Mouse (Mus musculus) megakaryocyte, embryonic 14.5 days (primary cell): ENCODE data around the gene Acot5. TPM values are rescaled to one million over a fixed set of nuclear protein-coding genes. Genes with fewer than 3 reads are reported as not detected.
A peak's percentile ranks its signal among the peaks of the same experiment; 100 is the strongest.
"Not testable (repeated sequence)": the region's sequence is repeated elsewhere in the genome, so short reads cannot be mapped to it uniquely, and the experiment has no call there.

Experiments
- H3K27me3 ChIP-seq: replicated peaks from 2 replicates; pipeline ENCODE3; 2012; ENCODE audit warnings: inconsistent platforms
- H3K36me3 ChIP-seq: replicated peaks from 2 replicates; pipeline ENCODE3; 2012; ENCODE audit warnings: low read length, inconsistent platforms, mixed read lengths
- H3K4me1 ChIP-seq: 2 replicates; pipeline ENCODE4 v1.6.1; 2012; ENCODE audit warnings: inconsistent platforms
- H3K4me3 ChIP-seq: replicated peaks from 2 replicates; pipeline ENCODE3; 2012; ENCODE audit warnings: moderate library complexity, mild to moderate bottlenecking, inconsistent platforms
- H3K9me3 ChIP-seq: 2 replicates; pipeline ENCODE4 v1.6.1; 2012; ENCODE audit warnings: inconsistent platforms
- FLI1 ChIP-seq: IDR thresholded peaks from 2 replicates; pipeline ENCODE4 v1.6.1; 2012; ENCODE audit warnings: low read length, inconsistent platforms, mixed read lengths
- GATA1 ChIP-seq: IDR thresholded peaks from 3 replicates; pipeline ENCODE4 v1.6.1; 2012; ENCODE audit warnings: mixed read lengths, low read length, inconsistent platforms, borderline replicate concordance
- polyA plus RNA-seq: library from polyadenylated mRNA; stranded (reverse); fragments of >175 nt; gene quantifications from 2 replicates; pipeline ENCODE4 v1.2.3, GENCODE M21; 2012; ENCODE audit warnings: low replicate concordance; ENCODE audit not compliant: insufficient read depth

Gene Acot5
- polyA plus RNA-seq, 1 experiment = not detected

GRCm38 (mm10) chr12:84042248-84042647 is 26.9 kb upstream of the Acot5 start:
- peaks cover 30% of the 10 kb centered on the region for H3K27me3 ChIP-seq
- peaks cover 34% of the 10 kb centered on the region for H3K9me3 ChIP-seq
- no peak for TF ChIP-seq GATA1
- no peak for TF ChIP-seq FLI1
- no peaks in the 10 kb centered on the region for H3K36me3 ChIP-seq
- H3K4me1 ChIP-seq = peaks cover 22% of the 10 kb centered on the region
- no peak overlapping the region for H3K4me3 ChIP-seq

GRCm38 (mm10) chr12:84044045-84044444 is 25.1 kb upstream of the Acot5 start:
- H3K4me3 ChIP-seq = no peak overlapping the region
- H3K27me3 ChIP-seq = peaks cover 17% of the 10 kb centered on the region
- peaks cover 24% of the 10 kb centered on the region for H3K9me3 ChIP-seq
- no peaks in the 10 kb centered on the region for H3K36me3 ChIP-seq
- no peak for TF ChIP-seq GATA1
- H3K4me1 ChIP-seq = peaks cover 31% of the 10 kb centered on the region

- Histone ChIP-seq H3K4me1 (peaks cover 47% of the 10 kb centered on the region), H3K9me3 (peaks cover 11% of the 10 kb centered on the region; the same call in 1 of the 2 replicates), H3K27me3 (peaks cover 16% of the 10 kb centered on the region), H3K4me3 (no peak overlapping the region), H3K36me3 (no peaks in the 10 kb centered on the region)
- TF ChIP-seq FLI1 (no peak), GATA1 (no peak)
Observed at GRCm38 (mm10) chr12:84046906-84047305, 22.2 kb upstream of the Acot5 start.

- not testable (repeated sequence) for H3K4me3 ChIP-seq, H3K36me3 ChIP-seq, H3K9me3 ChIP-seq
- H3K4me1 ChIP-seq = peaks cover 63% of the 10 kb centered on the region
- peaks cover 38% of the 10 kb centered on the region for H3K27me3 ChIP-seq
Observed at GRCm38 (mm10) chr12:84050744-84051143, 18.4 kb upstream of the Acot5 start.

- Histone ChIP-seq H3K9me3 (peaks cover 8% of the 10 kb centered on the region; the same call in 1 of the 2 replicates), H3K36me3 (no peaks in the 10 kb centered on the region), H3K27me3 (peaks cover 47% of the 10 kb centered on the region), H3K4me1 (peaks cover 50% of the 10 kb centered on the region), H3K4me3 (peak within 1 kb of the TSS; percentile 23)
- TF ChIP-seq GATA1 (no peak), FLI1 (no peak)
Observed at GRCm38 (mm10) chr12:84051937-84052474, 17.1 kb upstream of the Acot5 start, which contains the start of gene Acot3. Gene Acot3, plus strand, starts transcription at chr12:84052144.

GRCm38 (mm10) chr12:84052609-84053008 is 16.5 kb upstream of the Acot5 start:
- Histone ChIP-seq H3K4me3 (no peak overlapping the region), H3K27me3 (peaks cover 53% of the 10 kb centered on the region), H3K9me3 (peaks cover 8% of the 10 kb centered on the region; the same call in 1 of the 2 replicates), H3K4me1 (peaks cover 44% of the 10 kb centered on the region), H3K36me3 (no peaks in the 10 kb centered on the region)
- no peak for TF ChIP-seq FLI1
- no peak for TF ChIP-seq GATA1

GRCm38 (mm10) chr12:84053173-84053572 is 16.0 kb upstream of the Acot5 start:
- no peaks in the 10 kb centered on the region for H3K36me3 ChIP-seq
- TF ChIP-seq GATA1 (no peak), FLI1 (no peak)
- peaks cover 6% of the 10 kb centered on the region; the same call in 1 of the 2 replicates for H3K9me3 ChIP-seq
- H3K4me3 ChIP-seq = peak overlapping the region; percentile 78
- peaks cover 57% of the 10 kb centered on the region for H3K27me3 ChIP-seq
- H3K4me1 ChIP-seq = peaks cover 42% of the 10 kb centered on the region

GRCm38 (mm10) chr12:84053679-84054391 is 15.3 kb upstream of the Acot5 start:
- 0 out of 2 replicates have a peak, but pooled peaks cover 2% of the 10 kb centered on the region for H3K9me3 ChIP-seq
- peaks cover 40% of the 10 kb centered on the region for H3K4me1 ChIP-seq
- peaks cover 62% of the 10 kb centered on the region for H3K27me3 ChIP-seq
- peak overlapping the region; percentile 83 for H3K4me3 ChIP-seq
- TF ChIP-seq FLI1 = no peak
- no peak for TF ChIP-seq GATA1
- no peaks in the 10 kb centered on the region for H3K36me3 ChIP-seq

- H3K4me1 ChIP-seq = 0 out of 2 replicates have a peak, but pooled peaks cover 2% of the 10 kb centered on the region
- H3K36me3 ChIP-seq = no peaks in the 10 kb centered on the region
- no peak overlapping the region for H3K4me3 ChIP-seq
- H3K27me3 ChIP-seq = peaks cover 38% of the 10 kb centered on the region
- TF ChIP-seq FLI1 (no peak), GATA1 (no peak)
- peaks cover 7% of the 10 kb centered on the region for H3K9me3 ChIP-seq
Observed at GRCm38 (mm10) chr12:84060946-84061345, 8.2 kb upstream of the Acot5 start.

GRCm38 (mm10) chr12:84062336-84062735 is 6.8 kb upstream of the Acot5 start:
- no peak for TF ChIP-seq FLI1
- TF ChIP-seq GATA1 = no peak
- H3K27me3 ChIP-seq = peaks cover 36% of the 10 kb centered on the region
- no peak overlapping the region for H3K4me3 ChIP-seq
- H3K36me3 ChIP-seq = no peaks in the 10 kb centered on the region
- H3K4me1 ChIP-seq = 0 out of 2 replicates have a peak, but pooled peaks cover 2% of the 10 kb centered on the region
- H3K9me3 ChIP-seq = peaks cover 7% of the 10 kb centered on the region
